8 mouse cellular contexts compared by ENCODE assay signal in the genomic region with DNA sequence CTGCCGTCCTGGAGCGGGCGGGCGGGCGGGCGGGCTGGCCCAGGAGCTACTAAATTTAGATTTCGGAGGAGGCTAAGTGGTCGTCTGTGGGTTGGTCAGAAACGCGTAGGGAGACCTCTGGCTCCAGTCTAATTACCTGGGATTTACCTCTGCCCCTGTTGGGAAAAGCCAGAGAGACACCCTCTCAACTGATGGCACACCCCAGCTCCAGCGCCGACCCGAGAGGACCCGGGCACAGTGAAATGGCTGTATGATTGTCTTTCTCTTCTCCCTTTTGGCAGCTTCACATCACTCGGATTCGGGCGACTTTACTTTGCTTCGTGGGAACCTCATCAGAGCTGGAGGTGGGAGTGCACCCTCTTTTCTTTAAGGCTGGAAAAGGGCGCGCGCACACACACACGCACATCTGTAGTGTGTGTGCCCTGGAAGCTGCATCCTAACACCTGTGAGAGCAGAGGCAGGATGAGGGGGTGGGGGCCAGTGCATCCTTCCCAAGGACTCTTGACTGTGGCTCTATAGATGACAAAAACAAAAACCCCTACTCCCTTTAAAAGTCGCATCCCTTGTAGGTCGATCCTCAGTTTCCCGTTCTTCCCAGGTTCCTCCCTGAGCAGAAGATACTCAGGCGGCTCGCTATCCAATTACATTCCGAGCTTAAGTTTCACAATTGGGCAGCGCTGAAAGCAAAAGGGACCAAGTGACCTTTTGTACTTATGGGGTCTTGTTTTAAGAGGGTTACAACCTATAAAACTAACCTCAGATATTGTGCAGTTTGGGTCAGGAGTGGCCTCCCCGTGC. TPM values are rescaled to one million over a fixed set of nuclear protein-coding genes. Genes with fewer than 3 reads are reported as not detected.
A peak's percentile ranks its signal among the peaks of the same experiment; 100 is the strongest.
DNase-seq lines count a peak whose midpoint lies in the region; ATAC-seq and TF ChIP-seq lines count a peak whose summit lies in the region.

No protein-coding gene starts in this region.

- H3K9ac ChIP-seq in heart, embryonic 12.5 days = peak overlapping the region; percentile 96
- peak overlapping the region; percentile 99 for H3K9ac ChIP-seq in limb, embryonic 14.5 days (ENCODE audit: low read depth, low read length, severe bottlenecking)
- H3K9ac ChIP-seq in neural tube, embryonic 12.5 days = peak overlapping the region; percentile 99

- H3K27ac ChIP-seq in heart, embryonic 12.5 days (ENCODE audit: poor library complexity, severe bottlenecking) = peak overlapping the region; percentile 89
- peak overlapping the region; percentile 97 for H3K27ac ChIP-seq in limb, embryonic 14.5 days (replicated peaks; ENCODE audit: low read depth, low read length)
- peak overlapping the region; percentile 92; the same call in 1 of the 2 replicates for H3K27ac ChIP-seq in neural tube, embryonic 12.5 days

- peaks cover 35% of the 10 kb centered on the region for H3K36me3 ChIP-seq in heart, embryonic 12.5 days
- H3K36me3 ChIP-seq in limb, embryonic 14.5 days (ENCODE audit: control insufficient read depth, insufficient read depth, low read length) = peaks cover 35% of the 10 kb centered on the region
- peaks cover 32% of the 10 kb centered on the region for H3K36me3 ChIP-seq in neural tube, embryonic 12.5 days

- peak overlapping the region; percentile 87 for H3K4me3 ChIP-seq in heart, embryonic 12.5 days
- peak overlapping the region; percentile 98 for H3K4me3 ChIP-seq in limb, embryonic 14.5 days (replicated peaks; ENCODE audit: low read length)
- peak overlapping the region; percentile 98 for H3K4me3 ChIP-seq in neural tube, embryonic 12.5 days

- 2% methylated on average over 27 of the region's 30 CpGs for WGBS in heart, embryonic 12.5 days
- WGBS in limb, embryonic 14.5 days = under 1% methylated on average over 24 of the region's 30 CpGs
- 1% methylated on average over 30 of the region's 30 CpGs for WGBS in neural tube, embryonic 12.5 days

- DNase-seq in CD4-positive, CD25-positive, alpha-beta regulatory T cell, adult 2 months (ENCODE audit: low read depth, low spot score) = peak; percentile 35
- peak; percentile 51 for DNase-seq in retina, embryonic 14.5 days (ENCODE audit: low spot score)
- no peak for DNase-seq in retina, postnatal 1 day
- peak; percentile 4 for DNase-seq in limb, embryonic 14.5 days (ENCODE audit: low spot score)

- H3K4me2 ChIP-seq in heart, embryonic 12.5 days = peak overlapping the region; percentile 88
- H3K4me2 ChIP-seq in limb, embryonic 14.5 days (replicated peaks; ENCODE audit: low read depth, low read length, severe bottlenecking) = peak overlapping the region; percentile 60
- peak overlapping the region; percentile 85 for H3K4me2 ChIP-seq in neural tube, embryonic 12.5 days (replicated peaks)

- peaks cover 23% of the 10 kb centered on the region for H3K4me1 ChIP-seq in heart, embryonic 12.5 days (replicated peaks)
- H3K4me1 ChIP-seq in limb, embryonic 14.5 days (ENCODE audit: control insufficient read depth, insufficient read depth, low read length) = peaks cover 11% of the 10 kb centered on the region; the same call in 1 of the 2 replicates
- H3K4me1 ChIP-seq in neural tube, embryonic 12.5 days = peaks cover 22% of the 10 kb centered on the region

- peaks cover 7% of the 10 kb centered on the region; the same call in 1 of the 2 replicates for H3K27me3 ChIP-seq in heart, embryonic 12.5 days (replicated peaks)
- no peaks in the 10 kb centered on the region for H3K27me3 ChIP-seq in limb, embryonic 14.5 days (ENCODE audit: control insufficient read depth, insufficient read depth, low read length)
- H3K27me3 ChIP-seq in neural tube, embryonic 12.5 days (replicated peaks) = peaks cover 6% of the 10 kb centered on the region

- H3K9me3 ChIP-seq in heart, embryonic 12.5 days (replicated peaks) = no peaks in the 10 kb centered on the region
- H3K9me3 ChIP-seq in limb, embryonic 14.5 days (ENCODE audit: control insufficient read depth, low read length) = no peaks in the 10 kb centered on the region
- H3K9me3 ChIP-seq in neural tube, embryonic 12.5 days = no peaks in the 10 kb centered on the region

- no peak for ATAC-seq in CD4-positive, CD25-positive, alpha-beta regulatory T cell, adult 4 months
- peak; percentile 12 for ATAC-seq in heart, embryonic 12.5 days (ENCODE audit: insufficient number of reproducible peaks, low FRiP score)
- ATAC-seq in limb, embryonic 14.5 days (ENCODE audit: low FRiP score, low read depth) = peak; percentile 24
- peak; percentile 61 for ATAC-seq in neural tube, embryonic 12.5 days (ENCODE audit: low FRiP score, low read depth)
- no peak for ATAC-seq in granulocyte monocyte progenitor cell, adult 5-6 weeks (replicated peaks; ENCODE audit: poor library complexity, severe bottlenecking)

- no peak for TF ChIP-seq POLR2A in limb, embryonic 14.5 days (IDR thresholded peaks at IDR 0.05; ENCODE audit: borderline replicate concordance, extremely low read depth, insufficient read depth, insufficient read length)

RNA-seq across cellular contexts. Expression of gene Zfp821, which starts 0.9 kb away (rescaled TPM):
- 1 to 10 TPM; 3.6 to 7.9 TPM for polyA plus RNA-seq in CD4-positive, CD25-positive, alpha-beta regulatory T cell, adult 4 months (2017; shearing (Covaris generic))
- polyA plus RNA-seq in heart, embryonic 12.5 days (2016; fragmentation: Nextera tagmentation; extraction: Ambion mirVana) = 25.0 and 26.9 TPM in 2 replicates
- 34.0 and 36.8 TPM in 2 replicates for polyA plus RNA-seq in limb, embryonic 14.5 days (2012; rRNA removed)
- polyA plus RNA-seq in limb, embryonic 14.5 days (2014; fragmentation: Nextera tagmentation; extraction: Ambion mirVana) = 28.6 and 34.2 TPM in 2 replicates
- polyA plus RNA-seq in neural tube, embryonic 12.5 days (2016; fragmentation: Nextera tagmentation; extraction: Ambion mirVana) = 77.7 and 79.1 TPM in 2 replicates
- total RNA-seq in granulocyte monocyte progenitor cell, adult 5-6 weeks (2014; fragmentation: Nextera tagmentation) = 4.7 and 5.6 TPM in 2 replicates
- total RNA-seq in granulocyte monocyte progenitor cell, adult 5-6 weeks (2017) = 6.9 and 9.7 TPM in 2 replicates

RNA-seq across cellular contexts. Expression of gene Ist1, which starts 13.2 kb away (rescaled TPM):
- 100 to 1,000 TPM; 139 to 163 TPM for polyA plus RNA-seq in CD4-positive, CD25-positive, alpha-beta regulatory T cell, adult 4 months (2017; shearing (Covaris generic))
- polyA plus RNA-seq in heart, embryonic 12.5 days (2016; fragmentation: Nextera tagmentation; extraction: Ambion mirVana) = 92.8 and 96.2 TPM in 2 replicates
- polyA plus RNA-seq in limb, embryonic 14.5 days (2012; rRNA removed) = 109 and 113 TPM in 2 replicates
- polyA plus RNA-seq in limb, embryonic 14.5 days (2014; fragmentation: Nextera tagmentation; extraction: Ambion mirVana) = 149 and 153 TPM in 2 replicates
- polyA plus RNA-seq in neural tube, embryonic 12.5 days (2016; fragmentation: Nextera tagmentation; extraction: Ambion mirVana) = 197 TPM in 2 replicates
- total RNA-seq in granulocyte monocyte progenitor cell, adult 5-6 weeks (2014; fragmentation: Nextera tagmentation) = 69.5 and 83.8 TPM in 2 replicates
- 76.9 and 82.2 TPM in 2 replicates for total RNA-seq in granulocyte monocyte progenitor cell, adult 5-6 weeks (2017)

RNA-seq across cellular contexts. Expression of gene Atxn1l, which starts 31.3 kb away (rescaled TPM):
- polyA plus RNA-seq in CD4-positive, CD25-positive, alpha-beta regulatory T cell, adult 4 months (2017; shearing (Covaris generic)) = 1 to 10 TPM; 2.3 to 3.8 TPM
- 8.1 and 8.8 TPM in 2 replicates for polyA plus RNA-seq in heart, embryonic 12.5 days (2016; fragmentation: Nextera tagmentation; extraction: Ambion mirVana)
- 16.2 and 19.0 TPM in 2 replicates for polyA plus RNA-seq in limb, embryonic 14.5 days (2012; rRNA removed)
- 8.7 and 9.6 TPM in 2 replicates for polyA plus RNA-seq in limb, embryonic 14.5 days (2014; fragmentation: Nextera tagmentation; extraction: Ambion mirVana)
- 6.3 and 7.8 TPM in 2 replicates for polyA plus RNA-seq in neural tube, embryonic 12.5 days (2016; fragmentation: Nextera tagmentation; extraction: Ambion mirVana)
- 12.4 and 16.8 TPM in 2 replicates for total RNA-seq in granulocyte monocyte progenitor cell, adult 5-6 weeks (2014; fragmentation: Nextera tagmentation)
- total RNA-seq in granulocyte monocyte progenitor cell, adult 5-6 weeks (2017) = 13.5 and 18.4 TPM in 2 replicates

Comparison
In these comparisons a context has a peak if more than half of its experiments do, and no peak if none do; other contexts are left out.
1. ATAC-seq: peak in heart, embryonic 12.5 days (single experiment), limb, embryonic 14.5 days (single experiment) and neural tube, embryonic 12.5 days (single experiment); none in CD4-positive, CD25-positive, alpha-beta regulatory T cell, adult 4 months (single experiment) and granulocyte monocyte progenitor cell, adult 5-6 weeks (single experiment).
2. Peak in every context shown above with its lines, with median percentiles within 50 percentile points of each other: H3K27ac ChIP-seq, H3K4me2 ChIP-seq, H3K4me3 ChIP-seq and H3K9ac ChIP-seq.